Mouse (Mus musculus) CH12.LX (cell line): ENCODE data around the gene Edn2. TPM values are rescaled to one million over a fixed set of nuclear protein-coding genes. Genes with fewer than 3 reads are reported as not detected.

ENCODE experiments used
- DNase-seq: peaks from one replicate; pipeline ENCODE4 v3.0.0-alpha.2; 2013; ENCODE audit errors: extremely low read depth
- H3K27ac ChIP-seq: 2 replicates; pipeline ENCODE4 v1.5.1; 2012; ENCODE audit warnings: low read depth, mild to moderate bottlenecking, control low read depth, moderate library complexity; ENCODE audit not compliant: insufficient read depth
- H3K27me3 ChIP-seq: replicated peaks from 2 replicates; pipeline ENCODE3; 2012; ENCODE audit warnings: inconsistent platforms
- H3K36me3 ChIP-seq, 2 experiments: replicated peaks in 1 of 2; 2 replicates each; pipeline versions ENCODE3 to v1.6.1; 2012; ENCODE audit warnings: inconsistent platforms in 1 of 2, low read length in 1 of 2, mild to moderate bottlenecking in 1 of 2, mixed read lengths in 1 of 2, moderate library complexity in 1 of 2; ENCODE audit not compliant: control insufficient read depth in 1 of 2, insufficient read depth in 1 of 2
- H3K4me1 ChIP-seq, 2 experiments: 2 replicates each; pipeline ENCODE4 v1.6.1; 2012; ENCODE audit warnings: inconsistent platforms in 1 of 2, moderate library complexity in 1 of 2; ENCODE audit not compliant: insufficient read depth in 2 of 2, control insufficient read depth in 1 of 2
- H3K4me2 ChIP-seq: 2 replicates; pipeline ENCODE4 v1.6.1; 2012; ENCODE audit warnings: low read depth, mild to moderate bottlenecking, control low read depth; ENCODE audit not compliant: poor library complexity, insufficient read depth, severe bottlenecking
- H3K4me3 ChIP-seq, 3 experiments: fragments of 150-350 bp in 1 of 3; sonication (generic) in 1 of 3; replicated peaks in 1 of 3; 2 replicates each; pipeline versions ENCODE3 to v1.5.1; 2011 to 2012; ENCODE audit warnings: low read depth in 2 of 3, low read length in 2 of 3, mild to moderate bottlenecking in 2 of 3, moderate library complexity in 2 of 3, control low read depth in 1 of 3, improper control_type of control experiment in 1 of 3, inconsistent platforms in 1 of 3, mixed read lengths in 1 of 3; ENCODE audit not compliant: poor library complexity in 1 of 3
- H3K79me2 ChIP-seq: replicated peaks from 2 replicates; pipeline ENCODE4 v1.6.1; 2012; ENCODE audit warnings: mild to moderate bottlenecking, moderate library complexity; ENCODE audit not compliant: control insufficient read depth, poor library complexity, insufficient read depth, severe bottlenecking; ENCODE audit errors: extremely low read depth
- H3K9ac ChIP-seq: 2 replicates; pipeline ENCODE4 v1.6.1; 2012; ENCODE audit warnings: low read depth, mild to moderate bottlenecking, control low read depth, moderate library complexity; ENCODE audit not compliant: insufficient read depth
- H3K9me3 ChIP-seq: replicated peaks from 2 replicates; pipeline ENCODE3; 2012; ENCODE audit warnings: low read length, inconsistent platforms, mixed read lengths
- BHLHE40 ChIP-seq: IDR thresholded peaks from 2 replicates; pipeline ENCODE4 v1.6.1; 2011; ENCODE audit warnings: mild to moderate bottlenecking, low read depth, low read length, improper control_type of control experiment
- CHD1 ChIP-seq: IDR thresholded peaks from 2 replicates; pipeline ENCODE4 v1.6.1; 2012; ENCODE audit warnings: low read depth, low read length, improper control_type of control experiment, inconsistent platforms
- E2F4 ChIP-seq: IDR thresholded peaks from 2 replicates; pipeline ENCODE4 v1.6.1; 2011; ENCODE audit warnings: low read depth, low read length, improper control_type of control experiment; ENCODE audit not compliant: insufficient replicate concordance
- IRF4 ChIP-seq: IDR thresholded peaks from 2 replicates; pipeline ENCODE4 v1.6.1; 2014; ENCODE audit warnings: low read depth, mild to moderate bottlenecking, inconsistent platforms, low read length, improper control_type of control experiment
- MAFK ChIP-seq: IDR thresholded peaks from 2 replicates; pipeline ENCODE4 v1.6.1; 2011; ENCODE audit warnings: low read length, improper control_type of control experiment; ENCODE audit not compliant: insufficient replicate concordance
- MAX ChIP-seq: IDR thresholded peaks from 2 replicates; pipeline ENCODE4 v1.6.1; 2011; ENCODE audit warnings: low read length, improper control_type of control experiment
- MXI1 ChIP-seq: IDR thresholded peaks from 2 replicates; pipeline ENCODE4 v1.6.1; 2011; ENCODE audit warnings: mild to moderate bottlenecking, low read depth, low read length, improper control_type of control experiment
- MYC ChIP-seq: IDR thresholded peaks from 2 replicates; pipeline ENCODE4 v1.6.1; 2011; ENCODE audit warnings: low read depth, mild to moderate bottlenecking, improper control_type of control experiment, low read length
- RCOR1 ChIP-seq: conservative IDR thresholded peaks from 2 replicates; pipeline ENCODE4 v1.6.1; 2012; ENCODE audit warnings: low read depth, mild to moderate bottlenecking, inconsistent platforms, low read length, improper control_type of control experiment
- SMC3 ChIP-seq: IDR thresholded peaks from 2 replicates; pipeline ENCODE4 v1.6.1; 2011; ENCODE audit warnings: low read depth, low read length, improper control_type of control experiment
- TBP ChIP-seq: conservative IDR thresholded peaks from 2 replicates; pipeline ENCODE4 v1.6.1; 2011; ENCODE audit warnings: low read depth, low read length, improper control_type of control experiment
- UBTF ChIP-seq: IDR thresholded peaks from 2 replicates; pipeline ENCODE4 v1.6.1; 2012; ENCODE audit warnings: low read depth, mild to moderate bottlenecking, inconsistent platforms, low read length, improper control_type of control experiment, moderate library complexity
- USF2 ChIP-seq: conservative IDR thresholded peaks from 2 replicates; pipeline ENCODE4 v1.6.1; 2011; ENCODE audit warnings: low read depth, low read length, improper control_type of control experiment
- ZKSCAN1 ChIP-seq: IDR thresholded peaks from 2 replicates; pipeline ENCODE4 v1.6.1; 2012; ENCODE audit warnings: low read depth, inconsistent platforms, low read length, improper control_type of control experiment, borderline replicate concordance
- ZNF384 ChIP-seq: IDR thresholded peaks from 2 replicates; pipeline ENCODE4 v1.6.1; 2012; ENCODE audit warnings: low read depth, low read length, improper control_type of control experiment, inconsistent platforms
- dilution Hi-C: fragments of 300-500 bp; cut with MboI; formaldehyde crosslinking; loops from 2 replicates; pipeline ENCODE4 v1.14.3; 2020; ENCODE audit warnings: low sequenced_read_pairs; ENCODE audit not compliant: extremely low pct_unique_long_range_greater_than_20kb, extremely low pct_ligation_motif_present
- in situ Hi-C: fragments of 300-500 bp; cut with MboI; formaldehyde crosslinking; loops from 3 replicates; pipeline ENCODE4 v1.14.3; 2019; ENCODE audit warnings: low sequenced_read_pairs, low pct_ligation_motif_present, low pct_unique_long_range_greater_than_20kb, mixed read lengths
- polyA plus RNA-seq: library from polyadenylated mRNA; unstranded; fragments of >175 nt; gene quantifications from 2 replicates; pipeline ENCODE4 v1.2.1, GENCODE M21; 2012; ENCODE audit warnings: low read depth; ENCODE audit not compliant: insufficient read length
- total RNA-seq, 2 experiments: library from RNA; depleted of rRNA; stranded (reverse); fragments of 300-350 nt in 1 of 2; fragments of >200 nt in 1 of 2; gene quantifications; 2 replicates each; pipeline ENCODE4 v1.2.3; 2012 to 2014

Edn2 gene
- total and polyA plus RNA-seq, 3 experiments = not detected

DNA sequence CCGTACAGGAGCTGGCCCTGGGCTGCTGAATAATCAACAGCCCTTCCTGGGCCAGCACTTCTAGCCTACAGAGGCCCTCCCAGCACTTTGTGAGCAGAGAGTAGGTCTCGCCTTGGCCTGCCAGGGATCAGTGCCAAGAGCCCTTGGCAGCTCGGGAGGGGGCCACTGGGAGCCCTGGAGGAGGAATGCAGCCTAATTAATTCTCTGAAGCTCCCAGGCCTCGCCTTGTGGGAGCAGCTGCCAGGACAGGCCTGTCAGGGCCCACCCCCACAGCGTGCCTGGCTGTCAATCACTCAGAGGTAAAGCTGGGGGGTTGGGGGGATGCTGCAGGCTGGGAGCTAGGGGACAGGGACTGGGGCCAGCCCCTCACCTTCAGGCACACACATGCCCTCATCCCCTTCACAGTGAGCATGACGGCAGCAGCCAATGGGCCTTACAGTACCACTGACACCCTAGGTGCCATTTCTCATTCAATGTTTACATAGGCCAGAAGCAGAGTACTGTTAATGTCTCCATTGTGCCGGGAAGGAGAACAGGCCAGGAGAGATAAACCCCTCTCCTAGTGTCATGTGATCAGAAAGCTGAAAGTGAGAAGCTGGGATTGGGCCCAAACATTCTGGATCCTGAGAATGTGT is 11.2 kb downstream of the Edn2 start:
- no peak overlapping the region for H3K27ac ChIP-seq
- dilution Hi-C loops (no loop called here), in situ Hi-C loops (no loop called here)
- H3K4me2 ChIP-seq = no peak overlapping the region
- H3K27me3 ChIP-seq = peaks cover 57% of the 10 kb centered on the region
- peaks cover 4 to 13% of the 10 kb centered on the region in 2 experiments for H3K4me1 ChIP-seq
- H3K9me3 ChIP-seq = peaks cover 3% of the 10 kb centered on the region
- no peaks in the 10 kb centered on the region for H3K36me3 ChIP-seq
- no peak for TF ChIP-seq BHLHE40
- no peak for TF ChIP-seq CHD1
- TF ChIP-seq RCOR1 = no peak
- TF ChIP-seq, all 38 proteins: peak for 0
- no peaks in the 10 kb centered on the region for H3K79me2 ChIP-seq
- no peak for DNase-seq
- no peak overlapping the region for H3K9ac ChIP-seq
- no peak overlapping the region for H3K4me3 ChIP-seq

DNA sequence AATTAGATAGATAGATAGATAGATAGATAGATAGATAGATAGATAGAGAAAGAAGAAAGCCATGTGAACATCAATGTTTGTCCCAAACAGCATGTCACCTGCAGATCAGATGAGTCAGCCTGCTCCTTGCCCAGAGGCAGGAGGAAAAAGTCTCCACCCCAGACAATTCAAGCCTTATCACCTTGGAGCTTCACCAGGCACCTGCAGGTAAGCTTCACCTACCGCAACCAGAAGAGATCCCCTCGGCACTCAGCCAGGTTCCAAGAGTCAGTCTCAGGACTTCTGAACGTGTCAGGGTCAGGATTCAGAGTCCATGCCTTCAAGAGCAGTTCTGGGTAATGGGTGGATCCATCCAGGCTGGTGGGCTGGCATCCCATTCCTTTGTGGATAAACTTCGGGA is 18.1 kb downstream of the Edn2 start:
- H3K4me3 ChIP-seq = no peak overlapping the region
- H3K9me3 ChIP-seq = no peaks in the 10 kb centered on the region
- H3K4me2 ChIP-seq = no peak overlapping the region
- H3K27ac ChIP-seq = no peak overlapping the region
- no peak for DNase-seq
- TF ChIP-seq BHLHE40 (no peak), SMC3 (no peak), MAFK (no peak), MXI1 (no peak), USF2 (no peak), MAX (no peak), CHD1 (no peak), E2F4 (no peak), RCOR1 (no peak), MYC (no peak), ZNF384 (no peak), ZKSCAN1 (no peak), UBTF (no peak), TBP (no peak), IRF4 (no peak)
- H3K4me1 ChIP-seq = no peaks in the 10 kb centered on the region; a peak in 1 of 4 replicates
- no peak overlapping the region for H3K9ac ChIP-seq
- in situ Hi-C loops (no loop called here), dilution Hi-C loops (no loop called here)
- no peaks in the 10 kb centered on the region for H3K36me3 ChIP-seq
- H3K79me2 ChIP-seq = no peaks in the 10 kb centered on the region
- H3K27me3 ChIP-seq = peaks cover 84% of the 10 kb centered on the region
